In genomic region chr11:107385306-107385705, GRCm38 (mm10) we compare ENCODE assay signal across 8 mouse cellular contexts.
DNase-seq lines count a peak whose midpoint lies in the region; ATAC-seq and TF ChIP-seq lines count a peak whose summit lies in the region.

No protein-coding gene starts in this region.

- WGBS in cerebellum, adult 2 months = 68% methylated on average over 4 of the region's 4 CpGs
- WGBS in liver, adult 2 months = 67% methylated on average over 4 of the region's 4 CpGs
- 56% methylated on average over 4 of the region's 4 CpGs for WGBS in liver, embryonic 12.5 days (ENCODE audit: insufficient replicate concordance)

- H3K4me2 ChIP-seq in liver, embryonic 12.5 days = no peak overlapping the region

- peaks cover 39% of the 10 kb centered on the region for H3K79me2 ChIP-seq in liver, adult 2 months (ENCODE audit: control insufficient read depth, insufficient read depth, low read length)

- H3K36me3 ChIP-seq in liver, adult 2 months (ENCODE audit: control insufficient read depth, insufficient read depth, low read length) = no peaks in the 10 kb centered on the region
- H3K36me3 ChIP-seq in liver, embryonic 12.5 days = no peaks in the 10 kb centered on the region

- no peaks in the 10 kb centered on the region for H3K27me3 ChIP-seq in cerebellum, adult 2 months (ENCODE audit: control insufficient read depth, insufficient read depth, low read length)
- H3K27me3 ChIP-seq in liver, adult 2 months (ENCODE audit: control insufficient read depth, insufficient read depth, low read length) = no peaks in the 10 kb centered on the region
- no peaks in the 10 kb centered on the region for H3K27me3 ChIP-seq in liver, embryonic 12.5 days (replicated peaks)

- no peak overlapping the region for H3K9ac ChIP-seq in liver, adult 2 months (ENCODE audit: low read depth, low read length)
- H3K9ac ChIP-seq in liver, embryonic 12.5 days = no peak overlapping the region

- no peak for TF ChIP-seq POLR2A in cerebellum, adult 2 months (IDR thresholded peaks at IDR 0.05; ENCODE audit: borderline replicate concordance, insufficient read depth, low read length)
- TF ChIP-seq POLR2A in liver, adult 2 months (IDR thresholded peaks at IDR 0.05; ENCODE audit: extremely low read depth, insufficient read depth, low read length) = no peak

- no peaks in the 10 kb centered on the region for H3K9me3 ChIP-seq in liver, embryonic 12.5 days (replicated peaks)

- H3K4me1 ChIP-seq in cerebellum, adult 2 months (ENCODE audit: control insufficient read depth, insufficient read depth, low read length) = peaks cover 6% of the 10 kb centered on the region
- H3K4me1 ChIP-seq in liver, adult 2 months (ENCODE audit: control insufficient read depth, insufficient read depth, low read length) = peaks cover 10% of the 10 kb centered on the region
- H3K4me1 ChIP-seq in liver, embryonic 12.5 days = no peaks in the 10 kb centered on the region

- no peak overlapping the region for H3K27ac ChIP-seq in cerebellum, adult 2 months (ENCODE audit: insufficient read depth, low read length)
- no peak overlapping the region for H3K27ac ChIP-seq in liver, adult 2 months (replicated peaks; ENCODE audit: insufficient read depth, low read depth, low read length)
- no peak overlapping the region for H3K27ac ChIP-seq in liver, embryonic 12.5 days

- no peak for DNase-seq in cerebellum, adult 2 months
- DNase-seq in cerebellum, adult 11-12 months = no peak
- DNase-seq in liver, adult 2 months (ENCODE audit: extremely low read depth, low read depth, low spot score) = peak; percentile 51
- DNase-seq in layer of hippocampus, adult 11-12 months (ENCODE audit: low spot score) = no peak

- peak; percentile 16; the same call in 1 of the 2 replicates for TF ChIP-seq CTCF in cerebellum, adult 2 months (IDR thresholded peaks at IDR 0.05; ENCODE audit: borderline replicate concordance, insufficient read depth, low read depth, low read length)
- peak; percentile 56; the same call in 1 of the 2 replicates for TF ChIP-seq CTCF in liver, adult 2 months (IDR thresholded peaks at IDR 0.05; ENCODE audit: low read depth, low read length)

- no peak overlapping the region for H3K4me3 ChIP-seq in cerebellum, adult 2 months (replicated peaks; ENCODE audit: insufficient read depth, low read depth, low read length)
- no peak overlapping the region for H3K4me3 ChIP-seq in liver, adult 2 months (ENCODE audit: insufficient read depth, low read depth, low read length)
- no peak overlapping the region for H3K4me3 ChIP-seq in liver, embryonic 12.5 days

- ATAC-seq in liver, embryonic 12.5 days = no peak
- peak; percentile 13; the same call in 1 of the 2 replicates for ATAC-seq in erythroblast, adult 5-6 weeks (replicated peaks; ENCODE audit: low FRiP score, poor library complexity, severe bottlenecking)
- ATAC-seq in megakaryocyte-erythroid progenitor cell, adult 5-6 weeks (replicated peaks; ENCODE audit: low FRiP score, low TSS enrichment, poor library complexity, severe bottlenecking) = peak; percentile 17; the same call in 1 of the 2 replicates
- no peak for ATAC-seq in cerebellum, adult (ENCODE audit: insufficient number of reproducible peaks, low FRiP score, low TSS enrichment)

Comparison
In these comparisons a context has a peak if more than half of its experiments do, and no peak if none do; other contexts are left out.
1. ATAC-seq: peak in erythroblast, adult 5-6 weeks (single experiment) and megakaryocyte-erythroid progenitor cell, adult 5-6 weeks (single experiment); none in liver, embryonic 12.5 days (single experiment) and cerebellum, adult (single experiment).